Mouse (Mus musculus): ENCODE results near the gene Emc10.

The Emc10 gene

DNA sequence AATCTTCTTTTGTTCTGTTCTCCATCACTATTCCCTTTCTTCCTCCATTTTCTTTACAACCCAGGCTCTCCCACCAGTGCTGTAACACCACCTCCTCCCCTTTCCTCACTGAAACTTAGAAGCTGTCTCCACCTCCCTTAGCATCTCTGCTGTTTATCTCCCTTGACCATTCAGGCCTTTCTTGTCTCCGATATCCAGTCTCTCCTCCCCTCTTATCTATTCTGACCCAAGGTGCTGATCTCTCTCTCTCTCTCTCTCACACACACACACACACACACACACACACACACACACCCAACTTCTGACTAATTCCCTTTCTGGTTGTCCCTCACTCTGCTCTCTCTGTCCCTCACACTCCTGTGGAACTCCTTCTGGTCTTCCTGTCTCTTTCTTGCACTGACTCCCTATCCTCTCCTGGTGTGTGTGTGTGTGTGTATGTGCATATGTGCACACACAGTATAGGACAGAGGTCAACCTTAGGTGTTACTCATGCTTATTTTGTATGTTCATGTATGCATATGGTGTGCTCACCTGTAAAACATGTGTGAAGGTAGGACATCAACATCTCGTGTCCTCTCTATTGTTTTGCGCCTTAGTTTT lies 13.4 kb downstream of the Emc10 start:
- CTCF ChIA-PET = no interaction called here
- POLR2A ChIA-PET = no interaction called here

DNA sequence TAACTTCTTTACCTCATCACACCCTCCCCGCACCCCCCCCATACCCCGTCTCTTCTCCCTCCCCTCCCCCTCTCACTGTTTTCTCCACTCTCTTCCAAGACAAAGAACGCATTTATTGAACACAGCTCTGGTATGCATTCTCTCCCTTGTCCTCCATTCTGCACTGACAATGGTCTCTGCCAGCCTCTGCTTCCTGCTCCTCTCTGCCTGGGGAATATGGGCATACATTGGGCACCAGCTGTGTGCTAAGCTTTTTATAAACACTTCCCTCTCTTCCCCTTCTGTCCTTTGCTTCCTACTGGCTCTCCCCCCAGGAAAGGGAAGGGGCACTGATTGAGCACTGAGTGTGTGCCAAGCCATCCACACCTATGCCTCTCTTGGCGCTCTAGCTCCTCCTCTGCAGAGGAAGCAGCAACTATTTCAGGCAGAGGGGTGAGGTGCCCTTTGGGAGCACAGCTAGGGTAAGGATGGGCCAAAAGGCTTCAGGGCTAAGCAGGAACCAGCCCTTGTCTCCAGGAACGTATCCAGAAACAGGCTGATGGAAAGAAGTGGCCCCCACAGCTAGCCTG lies 21.2 kb downstream of the Emc10 start:
- CTCF ChIA-PET = interaction anchor here in 2 of 4 experiments (0.6 to 0.7 kb wide), 2 partner anchors 10 to 212 kb away, joined by 3 read pairs; no protein-coding TSS in a partner anchor
- POLR2A ChIA-PET = interaction anchor here in 3 of 4 experiments (0.6 to 1.3 kb wide), 4 partner anchors 10 to 36 kb away, joined by 3 to 6 read pairs (median 4); no protein-coding TSS in a partner anchor

DNA sequence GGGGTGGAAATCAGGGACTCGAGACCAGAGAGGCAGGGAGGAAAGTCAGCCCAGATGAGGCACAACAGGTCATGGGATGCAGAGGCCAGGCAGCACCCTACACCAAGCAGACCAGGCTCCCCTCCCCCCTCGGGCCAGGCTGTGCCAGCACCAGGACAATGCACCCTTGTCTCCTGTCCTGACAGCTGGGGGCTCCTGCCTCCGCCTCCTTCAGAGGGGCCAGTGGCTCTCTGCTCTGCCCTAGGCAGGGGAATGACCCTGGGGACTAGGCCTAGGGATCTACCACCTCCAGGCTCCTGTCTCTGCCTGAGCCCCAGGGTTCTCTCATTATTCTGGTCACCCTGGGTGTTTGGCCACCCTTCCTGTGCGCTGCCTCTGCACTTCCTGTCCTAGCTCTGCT lies 21.9 kb downstream of the Emc10 start:
- POLR2A ChIA-PET = interaction anchor here in 2 of 4 experiments (0.8 to 1.3 kb wide), 2 partner anchors 11 kb away, joined by 4 to 6 read pairs; no protein-coding TSS in a partner anchor
- CTCF ChIA-PET = no interaction called here

DNA sequence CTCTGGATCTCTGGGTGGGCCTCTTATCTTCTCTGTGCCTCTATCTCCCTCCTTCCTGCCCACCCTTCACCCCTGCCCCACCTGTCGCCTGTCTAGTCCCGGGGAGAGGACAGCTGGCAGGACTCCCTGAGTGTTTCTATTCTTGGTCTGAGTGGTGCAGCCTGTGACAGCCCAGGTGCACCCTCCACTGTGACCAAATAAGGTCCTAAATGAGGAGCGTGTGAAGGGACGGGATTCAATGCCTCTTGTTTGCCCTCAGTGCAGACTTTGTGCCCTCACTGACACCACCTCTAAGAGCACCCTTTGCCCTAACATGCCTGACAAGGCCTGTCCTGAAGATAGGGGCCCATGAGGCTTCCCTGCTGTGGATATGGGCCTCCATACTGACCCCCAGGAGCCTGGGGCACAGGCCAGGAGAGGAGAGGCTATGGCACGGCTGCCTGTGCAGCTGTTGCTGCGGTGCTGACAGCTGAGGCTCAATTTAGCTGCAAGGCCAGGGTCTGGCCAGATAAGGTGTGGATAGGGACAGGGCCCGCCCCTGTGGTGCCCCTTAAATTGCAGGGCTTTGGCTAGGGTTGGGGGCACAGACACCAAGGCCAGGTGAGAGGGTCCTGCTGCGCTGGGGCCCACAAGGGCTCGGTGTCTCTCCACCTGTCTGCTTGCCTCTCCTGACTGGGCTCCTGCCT lies 23.2 kb downstream of the Emc10 start:
- ChIA-PET CTCF (interaction anchor here in 1 of 4 experiments (0.6 kb wide), 1 partner anchor 81 kb away, joined by 4 read pairs; no protein-coding TSS in a partner anchor), POLR2A (interaction anchor here in 1 of 4 experiments (0.9 kb wide), 1 partner anchor 46 kb away, joined by 3 read pairs; no protein-coding TSS in a partner anchor)

DNA sequence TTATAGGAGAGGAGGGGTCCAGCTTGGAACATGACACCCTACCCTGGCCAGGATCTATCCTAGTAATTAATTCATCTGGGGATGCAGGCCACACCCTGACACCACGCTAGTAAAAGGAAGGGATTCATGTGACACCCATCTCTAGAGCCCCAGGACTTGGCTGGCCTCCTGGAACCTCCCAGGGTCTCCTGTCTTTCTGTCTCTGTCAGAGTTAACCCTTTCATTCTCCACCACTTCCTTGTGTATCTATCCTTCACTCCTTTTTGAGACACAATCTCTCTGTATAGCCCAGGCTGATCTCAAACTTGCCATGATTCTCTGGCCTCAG lies 23.8 kb downstream of the Emc10 start:
- ChIA-PET CTCF (no interaction called here), POLR2A (interaction anchor here in 1 of 4 experiments (1.8 kb wide), 1 partner anchor 112 kb away, joined by 5 read pairs; no protein-coding TSS in a partner anchor)

DNA sequence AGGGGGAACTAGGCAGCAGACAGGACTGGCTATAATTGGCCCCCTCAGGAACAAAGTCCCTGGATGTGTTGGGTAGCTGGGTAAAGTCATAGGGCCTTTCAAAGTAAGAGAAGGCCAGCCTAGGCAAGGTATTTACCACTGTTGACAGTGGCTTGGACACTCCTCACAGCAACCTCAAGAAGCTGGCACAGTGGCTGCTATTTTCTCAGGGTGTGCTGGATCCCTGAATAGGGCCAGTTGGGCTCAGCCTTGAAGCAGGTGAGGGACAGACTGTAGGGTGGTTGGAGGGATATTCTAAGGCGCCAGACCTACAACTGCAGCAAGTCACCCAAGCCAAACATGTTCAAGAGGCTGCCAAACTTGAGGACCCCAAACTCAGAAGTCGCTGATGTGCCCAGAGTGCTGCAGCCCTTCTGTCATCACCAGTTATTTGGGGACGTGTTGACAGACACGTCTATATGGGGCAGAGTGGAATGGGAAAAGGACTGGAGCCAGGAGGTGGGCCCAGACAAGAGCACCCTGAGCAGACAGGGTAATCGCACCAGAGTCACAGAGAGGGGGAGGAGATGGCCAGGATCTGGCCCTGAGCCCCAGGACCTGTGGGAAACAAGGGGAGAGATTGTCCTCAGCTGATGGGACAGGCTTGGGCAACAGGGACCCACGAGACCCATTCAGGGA lies 24.3 kb downstream of the Emc10 start:
- ChIA-PET CTCF (interaction anchor here in 1 of 4 experiments (0.5 kb wide), 1 partner anchor 510 kb away, joined by 6 read pairs; no protein-coding TSS in a partner anchor), POLR2A (interaction anchor here in 2 of 4 experiments (1.1 to 1.8 kb wide), 4 partner anchors 9 to 132 kb away, joined by 3 to 6 read pairs (median 4); partner anchors contain the start of genes Emc10 (in 1 of the 2) and Fam71e1 (in 1 of the 2))

DNA sequence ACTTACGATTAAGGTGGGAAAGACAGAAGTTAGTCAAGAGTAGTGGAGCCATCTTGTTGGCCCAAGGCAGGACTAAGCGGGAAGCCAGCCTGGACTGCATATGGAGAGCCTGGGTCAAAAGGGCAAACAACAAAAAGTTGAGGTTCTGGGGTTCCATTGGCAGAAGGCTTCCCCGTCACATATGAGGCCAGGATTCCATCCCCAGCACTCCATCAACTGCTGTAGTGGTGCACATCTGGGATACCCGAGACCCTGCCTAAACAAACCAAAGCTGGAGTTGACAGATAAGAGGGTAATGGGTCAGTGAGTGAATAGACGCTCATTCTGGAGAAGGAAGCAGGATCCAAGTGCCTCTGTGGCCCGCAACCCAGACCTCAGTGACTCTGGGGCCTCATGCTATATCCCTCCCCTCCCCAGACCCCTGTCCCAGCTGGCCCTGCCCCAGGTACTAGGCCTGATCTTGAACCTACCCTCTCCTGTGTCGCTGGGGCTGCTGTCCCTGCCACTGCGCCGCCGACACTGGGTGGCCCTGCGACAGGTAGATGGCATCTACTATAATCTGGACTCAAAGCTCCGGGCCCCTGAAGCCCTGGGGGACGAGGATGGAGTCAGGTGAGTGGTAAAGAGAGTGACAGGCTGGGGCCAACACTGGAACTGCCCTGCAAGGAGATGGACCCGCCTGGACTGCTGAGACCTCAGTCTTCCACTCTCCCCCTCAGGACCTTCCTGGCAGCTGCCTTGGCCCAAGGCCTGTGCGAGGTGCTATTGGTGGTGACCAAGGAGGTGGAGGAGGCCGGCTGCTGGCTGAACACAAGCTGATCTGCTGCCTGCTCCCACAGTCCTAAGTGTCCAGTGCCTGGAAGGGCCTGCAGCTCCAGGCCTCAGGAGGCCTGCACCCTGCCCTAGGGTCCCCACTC lies 25.4 kb downstream of the Emc10 start:
- ChIA-PET CTCF (interaction anchor here in 1 of 4 experiments (0.5 kb wide), 1 partner anchor 511 kb away, joined by 6 read pairs; no protein-coding TSS in a partner anchor), POLR2A (interaction anchor here in 2 of 4 experiments (0.7 to 1.8 kb wide), 6 partner anchors 8 to 131 kb away, joined by 3 to 6 read pairs (median 4); partner anchors contain the start of genes Emc10 (in 1 of the 2) and Fam71e1 (in 1 of the 2))

DNA sequence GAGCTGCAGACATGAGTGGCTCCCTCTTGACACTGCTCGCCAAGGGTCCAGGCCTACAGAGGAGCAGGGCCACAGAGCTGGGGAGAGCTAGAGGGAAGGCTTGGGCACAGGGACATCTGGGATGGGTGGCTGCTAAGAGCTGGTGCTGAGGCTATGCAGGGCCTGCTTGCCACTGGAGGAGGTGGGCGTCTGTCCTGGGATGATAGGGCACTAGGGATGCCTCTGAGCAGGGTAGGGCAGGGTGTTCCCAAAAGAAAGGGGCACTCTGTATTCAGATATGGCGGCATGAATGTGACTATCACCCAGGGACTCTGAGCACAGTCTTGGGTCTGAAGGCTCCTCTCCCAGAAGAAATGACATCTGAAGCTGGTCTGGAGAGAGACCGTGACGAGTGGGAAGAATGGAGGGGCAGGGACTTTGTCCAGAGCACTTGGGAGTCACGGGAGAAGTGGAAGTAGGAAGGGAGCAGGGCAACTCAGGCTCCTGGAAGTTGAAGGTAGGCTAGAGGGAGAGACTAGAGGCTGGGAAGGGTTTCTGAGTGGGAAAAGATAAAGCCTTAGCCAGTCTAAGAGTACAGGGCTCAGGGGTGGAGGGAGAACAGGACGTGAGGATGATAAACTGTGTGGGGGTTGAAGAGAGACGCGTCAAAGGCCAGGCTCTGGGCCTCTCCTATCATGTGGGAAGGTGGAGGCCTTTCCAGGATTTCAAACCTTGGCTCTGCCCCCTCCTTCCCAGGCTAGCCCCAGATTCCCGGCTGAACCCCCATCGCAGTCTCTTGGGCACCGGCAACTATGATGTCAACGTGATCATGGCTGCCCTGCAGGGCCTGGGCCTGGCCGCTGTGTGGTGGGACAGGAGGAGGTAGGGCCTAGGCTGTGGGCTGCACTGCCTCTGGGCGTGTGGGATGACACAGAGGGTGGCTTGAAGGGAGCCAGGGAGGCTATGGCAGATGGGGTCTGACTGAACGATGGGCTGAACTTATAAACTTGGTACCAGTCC lies 26.4 kb downstream of the Emc10 start:
- ChIA-PET CTCF (interaction anchor here in 1 of 4 experiments (1.9 kb wide), 1 partner anchor 207 kb away, joined by 4 read pairs; no protein-coding TSS in a partner anchor), POLR2A (interaction anchor here in 3 of 4 experiments (0.8 to 4.1 kb wide), 6 partner anchors 15 to 67 kb away, joined by 3 to 52 read pairs (median 20); partner anchors contain the start of genes Emc10 (in 2 of the 3) and Fam71e1 (in 2 of the 3))

DNA sequence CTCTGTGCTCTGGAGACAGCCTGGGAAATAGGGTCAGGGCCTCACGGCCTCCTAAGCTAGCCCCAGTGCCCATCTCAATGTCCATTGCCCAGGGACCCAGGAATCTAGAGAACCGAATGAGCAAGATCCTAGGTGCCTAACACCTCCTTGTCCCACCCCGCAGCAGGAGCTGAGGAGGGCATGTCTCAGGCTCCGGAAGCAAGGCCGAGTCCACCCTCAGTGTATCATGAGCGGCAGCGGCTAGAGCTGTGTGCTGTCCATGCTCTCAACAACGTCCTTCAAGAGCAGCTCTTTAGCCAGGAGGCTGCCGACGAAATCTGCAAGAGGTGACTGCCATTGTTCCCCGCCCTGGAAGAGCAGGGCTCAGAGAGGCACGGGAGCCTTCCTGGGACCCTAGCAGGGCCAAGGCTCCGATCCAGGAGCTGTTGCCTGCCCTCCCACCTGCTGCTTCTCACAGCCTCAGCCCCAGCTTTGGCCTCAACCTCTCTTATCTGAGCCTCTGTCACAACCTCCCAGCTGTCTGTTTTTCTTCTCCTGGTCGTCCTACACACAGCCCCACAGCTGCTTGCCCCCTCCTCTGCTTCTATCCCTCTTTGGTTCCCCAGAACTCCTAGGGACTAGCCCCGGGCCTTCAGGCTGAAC lies 27.6 kb downstream of the Emc10 start:
- POLR2A ChIA-PET = interaction anchor here in 3 of 4 experiments (0.5 to 4.1 kb wide), 19 partner anchors 17 to 352 kb away, joined by 3 to 52 read pairs (median 5); partner anchors contain the start of genes Emc10 (in 2 of the 3), Fam71e1 (in 2 of the 3), 1700028J19Rik (in 1 of the 3) and 2410002F23Rik (in 1 of the 3)
- CTCF ChIA-PET = interaction anchor here in 3 of 4 experiments (0.6 to 1.9 kb wide), 6 partner anchors 16 to 357 kb away, joined by 3 to 5 read pairs (median 3); no protein-coding TSS in a partner anchor

DNA sequence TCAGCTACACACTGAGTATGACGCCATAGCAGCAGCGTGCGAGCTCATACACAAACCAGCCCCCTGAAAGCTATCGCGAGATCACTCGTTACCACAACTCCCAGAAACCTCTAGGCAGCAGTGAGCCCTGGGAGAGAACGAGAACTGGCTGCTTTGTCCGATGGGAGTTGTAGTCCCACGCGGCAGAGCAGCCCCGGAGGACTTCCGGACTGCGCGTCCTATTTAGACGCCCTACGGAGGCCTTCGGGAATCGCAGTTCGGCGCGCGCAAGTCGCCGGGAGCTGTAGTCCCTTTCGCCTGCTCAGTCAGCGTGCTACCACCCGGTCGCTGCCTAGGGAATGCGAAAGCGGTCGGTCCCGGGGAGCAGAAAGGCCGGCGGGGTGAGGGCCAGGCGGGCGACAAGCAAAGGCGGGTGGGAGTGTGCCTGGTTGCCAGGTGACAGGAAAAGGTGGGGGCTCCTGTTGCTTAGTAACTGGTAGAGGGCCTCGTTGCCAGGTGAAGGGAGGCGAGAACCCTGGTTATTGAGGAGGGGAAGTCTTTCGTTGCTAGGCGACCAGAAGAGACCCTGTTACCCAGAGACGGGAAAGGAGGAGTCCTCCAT lies 28.4 kb downstream of the Emc10 start, which contains the start of gene Josd2:
Gene Josd2, plus strand, starts transcription at position 170 of the 601 bp plus-strand sequence.
- CTCF ChIA-PET = interaction anchor here in 3 of 4 experiments (0.6 to 1.6 kb wide), 10 partner anchors 17 to 485 kb away, joined by 3 to 7 read pairs (median 3); partner anchors contain the start of genes Emc10 (in 1 of the 3) and Fam71e1 (in 1 of the 3)
- POLR2A ChIA-PET = interaction anchor here in 3 of 4 experiments (0.5 to 4.1 kb wide), 51 partner anchors 17 to 796 kb away, joined by 3 to 52 read pairs (median 4); partner anchors contain the start of genes Emc10 (in 3 of the 3), Fam71e1 (in 3 of the 3), Pold1 (in 2 of the 3) and 1700028J19Rik (in 1 of the 3)

DNA sequence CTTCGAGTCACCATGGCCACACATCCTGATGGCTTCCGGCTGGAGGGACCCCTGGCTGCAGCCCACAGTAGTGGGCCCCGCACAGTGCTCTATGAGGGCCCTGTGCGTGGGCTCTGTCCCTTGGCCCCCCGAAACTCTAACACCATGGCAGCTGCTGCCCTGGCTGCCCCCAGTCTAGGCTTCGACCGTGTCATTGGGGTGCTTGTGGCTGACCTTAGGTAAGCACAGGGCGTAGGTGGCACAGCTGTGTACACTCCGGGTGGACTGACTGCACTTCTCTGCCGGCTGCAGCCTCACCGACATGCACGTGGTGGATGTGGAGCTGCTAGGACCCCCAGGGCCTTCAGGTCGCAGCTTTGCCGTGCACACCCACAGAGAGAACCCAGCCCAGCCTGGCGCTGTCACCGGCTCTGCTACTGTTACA lies 29.4 kb downstream of the Emc10 start:
- CTCF ChIA-PET = interaction anchor here in 3 of 4 experiments (0.6 to 1.2 kb wide), 5 partner anchors 33 to 911 kb away, joined by 3 to 7 read pairs (median 3); no protein-coding TSS in a partner anchor

DNA sequence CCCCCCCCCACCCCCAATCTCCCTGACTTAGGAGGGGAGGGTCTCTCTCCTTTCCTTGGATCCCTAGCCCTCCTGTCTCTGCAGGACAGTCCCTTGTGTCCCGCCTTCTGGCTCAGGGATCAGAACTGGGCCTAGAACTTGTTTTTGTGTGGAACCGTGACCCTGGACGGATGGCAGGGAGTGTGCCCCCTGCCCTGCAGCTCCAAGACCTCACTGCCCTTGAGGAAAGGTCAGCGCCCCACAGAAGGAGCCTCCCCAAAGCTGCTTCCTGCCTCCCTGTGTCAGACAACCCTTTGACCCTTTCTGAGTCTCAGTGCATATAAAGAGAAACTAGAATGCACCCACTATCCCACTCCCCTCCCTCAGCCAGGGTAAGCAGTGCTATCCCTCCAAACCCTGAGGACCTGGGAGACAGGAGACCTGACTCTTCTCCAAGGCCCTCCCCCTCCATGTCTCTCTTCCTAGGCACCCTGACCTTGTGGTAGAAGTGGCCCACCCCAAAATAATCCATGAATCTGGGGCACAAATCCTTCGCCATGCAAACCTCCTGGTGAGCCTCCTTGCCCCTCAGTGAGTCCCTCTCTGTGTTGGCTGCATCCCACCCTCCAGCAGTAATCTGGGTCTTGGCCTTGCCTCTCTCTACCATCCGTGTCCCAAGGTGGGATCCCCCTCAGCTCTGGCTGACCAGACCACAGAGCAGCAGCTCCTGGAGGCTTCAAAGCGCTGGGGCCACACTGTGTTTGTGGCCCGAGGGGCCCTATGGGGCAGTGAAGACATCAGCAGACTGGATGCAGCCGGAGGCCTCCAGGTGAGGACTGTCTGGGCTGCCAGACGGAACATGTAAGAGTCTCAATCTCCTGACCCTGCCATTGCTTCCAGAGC lies 30.1 kb downstream of the Emc10 start:
- ChIA-PET CTCF (no interaction called here), POLR2A (interaction anchor here in 3 of 4 experiments (0.6 to 4.1 kb wide), 11 partner anchors 20 to 794 kb away, joined by 3 to 52 read pairs (median 4); partner anchors contain the start of genes Emc10 (in 3 of the 3), Fam71e1 (in 3 of the 3) and Ctu1 (in 1 of the 3))

More for the DNA sequence above, 29.4 kb downstream of the Emc10 start:
- POLR2A ChIA-PET = interaction anchor here in 3 of 4 experiments (0.5 to 4.1 kb wide), 24 partner anchors 19 to 795 kb away, joined by 3 to 52 read pairs (median 4); partner anchors contain the start of genes Emc10 (in 3 of the 3), Fam71e1 (in 3 of the 3), Akt1s1 (in 1 of the 3) and Atf5 (in 1 of the 3)

DNA sequence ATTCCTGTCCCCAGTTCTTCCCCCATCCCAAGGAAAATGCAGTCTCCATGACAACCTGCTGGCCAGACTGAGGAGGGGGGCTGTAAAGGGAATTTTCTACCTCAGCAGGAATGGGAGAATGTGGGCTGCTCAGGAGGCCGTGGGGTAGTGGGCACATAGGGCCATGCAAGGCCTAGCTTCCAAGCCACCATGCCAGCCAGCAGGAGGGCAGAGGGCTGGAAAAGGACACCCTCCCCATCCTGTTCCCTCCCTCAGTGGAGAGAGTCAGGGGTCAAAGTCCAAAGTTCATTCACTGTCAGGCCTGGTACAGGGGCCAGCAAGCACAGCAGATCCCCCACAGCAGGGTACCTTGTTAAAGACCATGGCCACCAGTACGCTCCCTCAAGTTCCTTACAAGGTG lies 31.2 kb downstream of the Emc10 start, which contains the start of gene Aspdh:
Gene Aspdh, plus strand, starts transcription at position 281 of the 400 bp plus-strand sequence.
- ChIA-PET CTCF (no interaction called here), POLR2A (interaction anchor here in 1 of 4 experiments (0.7 kb wide), 2 partner anchors 34 to 191 kb away, joined by 3 read pairs; no protein-coding TSS in a partner anchor)
